Mouse (Mus musculus): Measurements from ENCODE around the gene Acer1.
"Not testable (repeated sequence)": the region's sequence is repeated elsewhere in the genome, so short reads cannot be mapped to it uniquely, and the experiment has no call there.

Acer1 gene

GRCm38 (mm10) chr17:56952639-56953038 lies 29.3 kb downstream of the Acer1 start:
- no peak for DNase-seq (ENCODE audit: low spot score in 2 of 2)

- DNase-seq (ENCODE audit: low spot score in 2 of 2): peak; percentile 52 to 67
Observed at GRCm38 (mm10) chr17:56950915-56951314, 31.0 kb downstream of the Acer1 start.

GRCm38 (mm10) chr17:56938751-56939150 lies 43.2 kb downstream of the Acer1 start:
- DNase-seq (ENCODE audit: low spot score in 2 of 2): no peak

- DNase-seq (ENCODE audit: low spot score in 2 of 2): no peak
Observed at GRCm38 (mm10) chr17:56936731-56937130, 45.2 kb downstream of the Acer1 start.

GRCm38 (mm10) chr17:56935363-56936131 lies 46.4 kb downstream of the Acer1 start, which contains the start of gene Mllt1:
Gene Mllt1, minus strand, starts transcription at chr17:56935415.
- DNase-seq (ENCODE audit: low spot score in 2 of 2): peak; percentile 99

- DNase-seq (ENCODE audit: low spot score in 2 of 2): no peak
Observed at GRCm38 (mm10) chr17:56934545-56935330, 47.2 kb downstream of the Acer1 start.

GRCm38 (mm10) chr17:56933395-56933794 lies 48.5 kb downstream of the Acer1 start:
- DNase-seq (ENCODE audit: low spot score in 2 of 2): no peak

GRCm38 (mm10) chr17:56930026-56930425 lies 51.9 kb downstream of the Acer1 start:
- peak in 1 of 2 experiments; percentile 21 for DNase-seq (ENCODE audit: low spot score in 2 of 2)

GRCm38 (mm10) chr17:56929530-56929929 lies 52.4 kb downstream of the Acer1 start:
- DNase-seq (ENCODE audit: low spot score in 2 of 2): no peak

GRCm38 (mm10) chr17:56929101-56929500 lies 52.8 kb downstream of the Acer1 start:
- DNase-seq (ENCODE audit: low spot score in 2 of 2): no peak

GRCm38 (mm10) chr17:56925998-56926397 lies 55.9 kb downstream of the Acer1 start:
- no peak for DNase-seq (ENCODE audit: low spot score in 2 of 2)

- DNase-seq (ENCODE audit: low spot score in 2 of 2): no peak
Observed at GRCm38 (mm10) chr17:56919725-56920124, 62.2 kb downstream of the Acer1 start.

GRCm38 (mm10) chr17:56917166-56917565 lies 64.8 kb downstream of the Acer1 start:
- DNase-seq (ENCODE audit: low spot score in 2 of 2): no peak

- no peak for DNase-seq (ENCODE audit: low spot score in 2 of 2)
Observed at GRCm38 (mm10) chr17:56913444-56913843, 68.5 kb downstream of the Acer1 start.

GRCm38 (mm10) chr17:56913023-56913422 lies 68.9 kb downstream of the Acer1 start:
- no peak for DNase-seq (ENCODE audit: low spot score in 2 of 2)

- not testable (repeated sequence) for DNase-seq (ENCODE audit: low spot score in 2 of 2)
Observed at GRCm38 (mm10) chr17:56909764-56910163, 72.2 kb downstream of the Acer1 start.

GRCm38 (mm10) chr17:56907887-56908286 lies 74.0 kb downstream of the Acer1 start:
- DNase-seq (ENCODE audit: low spot score in 2 of 2): no peak

GRCm38 (mm10) chr17:56907096-56907495 lies 74.8 kb downstream of the Acer1 start:
- peak; percentile 88 for DNase-seq (ENCODE audit: low spot score in 2 of 2)

- DNase-seq (ENCODE audit: low spot score in 2 of 2): no peak
Observed at GRCm38 (mm10) chr17:56906166-56906565, 75.8 kb downstream of the Acer1 start.

Measured in urinary bladder, postnatal 36 days (tissue).